12 mouse cellular contexts compared by ENCODE assay signal in genomic region chr12:40415312-40415925, GRCm38 (mm10). TPM values are rescaled to one million over a fixed set of nuclear protein-coding genes. Genes with fewer than 3 reads are reported as not detected.
DNase-seq lines count a peak whose midpoint lies in the region; ATAC-seq lines count a peak whose summit lies in the region.
"Had no signal": no experiment of that assay in that cellular context is flagged by ENCODE, and none has a peak within 500 bp of the region (broad histone marks: within the 10 kb centered on the region; RNA-seq: fewer than 3 reads in every experiment).

No protein-coding gene starts in this region.

- no peak overlapping the region for H3K4me3 ChIP-seq in neural tube, embryonic 12.5 days
- H3K4me3 ChIP-seq in hindbrain, embryonic 15.5 days = no peak overlapping the region
- H3K4me3 ChIP-seq in neural tube, embryonic 14.5 days (ENCODE audit: low read depth, low read length) = no peak overlapping the region
- H3K4me3 ChIP-seq: heart, embryonic 10.5 days had no signal

- H3K36me3 ChIP-seq in neural tube, embryonic 12.5 days = no peaks in the 10 kb centered on the region
- H3K36me3 ChIP-seq in hindbrain, embryonic 15.5 days = no peaks in the 10 kb centered on the region
- H3K36me3 ChIP-seq in neural tube, embryonic 14.5 days (ENCODE audit: control insufficient read depth, insufficient read depth, low read length) = no peaks in the 10 kb centered on the region

- ATAC-seq in neural tube, embryonic 12.5 days (ENCODE audit: low FRiP score, low read depth) = peak; percentile 63; the same call in 1 of the 2 replicates
- peak; percentile 61; the same call in 1 of the 2 replicates for ATAC-seq in hindbrain, embryonic 15.5 days (ENCODE audit: low FRiP score, low read depth)
- ATAC-seq in neural tube, embryonic 14.5 days (ENCODE audit: low read depth) = peak; percentile 65; the same call in 1 of the 2 replicates

- no peak overlapping the region for H3K27ac ChIP-seq in neural tube, embryonic 12.5 days
- H3K27ac ChIP-seq in hindbrain, embryonic 15.5 days (replicated peaks) = peak overlapping the region; percentile 71
- H3K27ac ChIP-seq in neural tube, embryonic 14.5 days (ENCODE audit: low read depth, low read length) = no peak overlapping the region
- H3K27ac ChIP-seq: heart, embryonic 10.5 days had no signal

- DNase-seq in heart, postnatal 10 days = peak; percentile 30
- DNase-seq in heart, postnatal 36 days = no peak
- DNase-seq in neural tube, embryonic 10.5 days (ENCODE audit: extremely low spot score, low spot score) = no peak
- DNase-seq in left cerebral cortex, adult 8-10 months (ENCODE audit: low spot score in 2 of 2) = no peak
- DNase-seq in layer of hippocampus, adult 9-11 months = no peak
- DNase-seq: cerebellum, adult 11 months; thymus, adult 2 months had no signal

- H3K27me3 ChIP-seq in neural tube, embryonic 12.5 days (replicated peaks) = no peaks in the 10 kb centered on the region
- no peaks in the 10 kb centered on the region for H3K27me3 ChIP-seq in hindbrain, embryonic 15.5 days
- no peaks in the 10 kb centered on the region for H3K27me3 ChIP-seq in neural tube, embryonic 14.5 days (ENCODE audit: control insufficient read depth, insufficient read depth, low read length)
- H3K27me3 ChIP-seq: CH12.LX had no signal

- no peaks in the 10 kb centered on the region for H3K9me3 ChIP-seq in neural tube, embryonic 12.5 days
- H3K9me3 ChIP-seq in hindbrain, embryonic 15.5 days = no peaks in the 10 kb centered on the region
- no peaks in the 10 kb centered on the region for H3K9me3 ChIP-seq in neural tube, embryonic 14.5 days (ENCODE audit: control insufficient read depth, low read length)
- H3K9me3 ChIP-seq: heart, embryonic 10.5 days had no signal

- intact Hi-C loops in heart, postnatal 10 days (cut with DNase I) = no loop called here
- intact Hi-C loops in heart, postnatal 36 days (cut with DNase I) = no loop called here

- peaks cover 8% of the 10 kb centered on the region; the same call in 1 of the 2 replicates for H3K4me1 ChIP-seq in neural tube, embryonic 12.5 days
- peaks cover 14% of the 10 kb centered on the region for H3K4me1 ChIP-seq in hindbrain, embryonic 15.5 days (replicated peaks)
- peaks cover 4% of the 10 kb centered on the region; the same call in 1 of the 2 replicates for H3K4me1 ChIP-seq in neural tube, embryonic 14.5 days (ENCODE audit: control insufficient read depth, insufficient read depth, low read length)

- no peak overlapping the region for H3K4me2 ChIP-seq in neural tube, embryonic 12.5 days (replicated peaks)
- peak overlapping the region; percentile 34 for H3K4me2 ChIP-seq in hindbrain, embryonic 15.5 days
- no peak overlapping the region for H3K4me2 ChIP-seq in neural tube, embryonic 14.5 days (ENCODE audit: low read depth, low read length)

- no peak overlapping the region for H3K9ac ChIP-seq in neural tube, embryonic 12.5 days
- H3K9ac ChIP-seq in hindbrain, embryonic 15.5 days = 0 out of 2 replicates have a peak overlapping the region, but pooled peaks have one; percentile 4
- H3K9ac ChIP-seq in neural tube, embryonic 14.5 days (replicated peaks; ENCODE audit: low read depth, low read length) = 0 out of 2 replicates have a peak overlapping the region, but pooled peaks have one; percentile 11

- WGBS in neural tube, embryonic 12.5 days = 65% methylated on average over 8 of the region's 8 CpGs
- WGBS in hindbrain, embryonic 15.5 days = 45% methylated on average over 8 of the region's 8 CpGs
- WGBS in neural tube, embryonic 14.5 days = 57% methylated on average over 8 of the region's 8 CpGs

RNA-seq across cellular contexts. Expression of gene Zfp277, which starts 30.3 kb away (rescaled TPM):
- 10 to 100 TPM; 15.4 to 16.3 TPM for total RNA-seq in heart, postnatal 10 days (2021)
- total RNA-seq in heart, postnatal 36 days (2021) = 10 to 100 TPM; 12.0 to 13.6 TPM
- 30.7 and 31.2 TPM in 2 replicates for polyA plus RNA-seq in neural tube, embryonic 12.5 days (2016; fragmentation: Nextera tagmentation; extraction: Ambion mirVana)
- polyA plus RNA-seq in hindbrain, embryonic 15.5 days (2015; fragmentation: Nextera tagmentation; extraction: Ambion mirVana) = 29.5 and 31.9 TPM in 2 replicates
- polyA plus RNA-seq in neural tube, embryonic 14.5 days (2014; fragmentation: Nextera tagmentation; extraction: Ambion mirVana) = 30.6 and 31.2 TPM in 2 replicates
- 10 to 100 TPM; 19.8 to 23.3 (median 20.0) TPM for total RNA-seq in left cerebral cortex, adult 8-10 months (2022)

RNA-seq across cellular contexts. Expression of gene Dock4, which starts 30.3 kb away (rescaled TPM):
- 10 to 100 TPM; 18.8 to 21.1 TPM for total RNA-seq in heart, postnatal 10 days (2021)
- 10 to 100 TPM; 11.2 to 11.7 TPM for total RNA-seq in heart, postnatal 36 days (2021)
- polyA plus RNA-seq in neural tube, embryonic 12.5 days (2016; fragmentation: Nextera tagmentation; extraction: Ambion mirVana) = 40.2 and 42.7 TPM in 2 replicates
- 30.4 and 31.0 TPM in 2 replicates for polyA plus RNA-seq in hindbrain, embryonic 15.5 days (2015; fragmentation: Nextera tagmentation; extraction: Ambion mirVana)
- polyA plus RNA-seq in neural tube, embryonic 14.5 days (2014; fragmentation: Nextera tagmentation; extraction: Ambion mirVana) = 43.0 and 45.4 TPM in 2 replicates
- 10 to 100 TPM; 81.2 to 91.5 (median 85.3) TPM for total RNA-seq in left cerebral cortex, adult 8-10 months (2022)

Comparison
In these comparisons a context has a peak if more than half of its experiments do, and no peak if none do; other contexts are left out.
1. DNase-seq: peak in heart, postnatal 10 days (2 of 2); none in heart, postnatal 36 days (0 of 2), neural tube, embryonic 10.5 days (single experiment), left cerebral cortex, adult 8-10 months (0 of 2) and layer of hippocampus, adult 9-11 months (single experiment).
2. Peak in every context shown above with its lines, with median percentiles within 50 percentile points of each other: ATAC-seq.